Mouse (Mus musculus): Measurements from ENCODE around the gene Fuca1.

DNA sequence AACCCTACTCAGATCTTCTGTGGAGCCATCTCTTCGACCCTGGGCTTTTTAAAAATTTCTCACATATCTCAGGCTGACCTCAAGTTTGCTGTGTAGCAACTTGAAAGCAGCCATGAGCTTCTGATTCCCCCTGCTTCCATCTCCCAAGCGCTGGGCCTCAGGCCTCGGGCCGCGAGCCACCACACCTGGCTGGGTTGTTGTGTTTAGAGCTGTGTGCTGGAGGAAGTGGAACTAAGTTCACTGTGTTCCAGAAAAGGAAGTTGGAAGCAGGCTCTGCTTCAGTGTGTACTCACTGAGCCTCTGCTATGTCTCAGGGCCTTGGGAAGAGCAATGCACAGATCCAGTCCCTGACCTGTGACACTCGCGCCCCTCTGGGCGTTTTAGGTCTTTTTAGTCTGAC is 27.6 kb downstream of the Fuca1 start:
- TF ChIP-seq CTCF (IDR thresholded peaks at IDR 0.05 in 2 of 3, conservative IDR thresholded peaks at IDR 0.05 in 1 of 3; ENCODE audit: control insufficient read depth in 1 of 3, insufficient read depth in 1 of 3, low read depth in 2 of 3, low read length in 3 of 3, poor library complexity in 1 of 3, severe bottlenecking in 1 of 3): no peak
- no peak for TF ChIP-seq MXI1 (IDR thresholded peaks at IDR 0.05; ENCODE audit: low read depth, low read length)
- TF ChIP-seq POLR2AphosphoS5 (IDR thresholded peaks at IDR 0.05; ENCODE audit: borderline replicate concordance, low read depth, low read length): no peak
- TF ChIP-seq SMC3 (IDR thresholded peaks at IDR 0.05; ENCODE audit: low read depth, low read length): no peak
- TF ChIP-seq SIN3A (IDR thresholded peaks at IDR 0.05; ENCODE audit: low read length): no peak
- TF ChIP-seq EP300 (IDR thresholded peaks at IDR 0.05; ENCODE audit: low read depth in 1 of 2, low read length in 2 of 2): no peak
